Mouse (Mus musculus) embryonic facial prominence, embryonic 14.5 days (tissue): ENCODE data around the gene Gzmf. TPM values are rescaled to one million over a fixed set of nuclear protein-coding genes. Genes with fewer than 3 reads are reported as not detected.
"Not testable (repeated sequence)": the region's sequence is repeated elsewhere in the genome, so short reads cannot be mapped to it uniquely, and the experiment has no call there.

Experiments used
- ATAC-seq: fragments of 200-750 bp; cut with Nextera tagmentation; 2 replicates; pipeline ENCODE4 v1.8.0; 2017; ENCODE audit warnings: low read depth, moderate number of reproducible peaks, moderate TSS enrichment
- DNase-seq: peaks from one replicate; pipeline ENCODE4 v3.0.0-alpha.2; 2015; ENCODE audit warnings: low spot score
- H3K27ac ChIP-seq: fragments of 300-500 bp; sonication (generic); replicated peaks from 2 replicates; pipeline ENCODE4 v1.5.1; 2014; ENCODE audit warnings: low read depth, mild to moderate bottlenecking, low read length, moderate library complexity
- H3K27me3 ChIP-seq: fragments of 300-500 bp; sonication (generic); replicated peaks from 2 replicates; pipeline ENCODE4 v1.6.1; 2014; ENCODE audit warnings: low read length; ENCODE audit not compliant: control insufficient read depth, insufficient read depth
- H3K36me3 ChIP-seq: fragments of 300-500 bp; sonication (generic); 2 replicates; pipeline ENCODE4 v1.6.1; 2014; ENCODE audit warnings: low read length, mixed read lengths; ENCODE audit not compliant: control insufficient read depth, insufficient read depth
- H3K4me1 ChIP-seq: fragments of 300-500 bp; sonication (generic); 2 replicates; pipeline ENCODE4 v1.6.1; 2014; ENCODE audit warnings: antibody characterized with exemption, low read length; ENCODE audit not compliant: control insufficient read depth, insufficient read depth
- H3K4me2 ChIP-seq: fragments of 300-500 bp; sonication (generic); 2 replicates; pipeline ENCODE4 v1.6.1; 2014; ENCODE audit warnings: low read depth, mild to moderate bottlenecking, low read length, moderate library complexity, mixed read lengths
- H3K4me3 ChIP-seq: fragments of 300-500 bp; sonication (generic); 2 replicates; pipeline ENCODE4 v1.5.1; 2014; ENCODE audit warnings: low read depth, mild to moderate bottlenecking, low read length
- H3K9ac ChIP-seq: fragments of 300-500 bp; sonication (generic); 2 replicates; pipeline ENCODE4 v1.6.1; 2014; ENCODE audit warnings: low read depth, mild to moderate bottlenecking, low read length, moderate library complexity, mixed read lengths
- H3K9me3 ChIP-seq: fragments of 300-500 bp; sonication (generic); 2 replicates; pipeline ENCODE4 v1.6.1; 2016; ENCODE audit warnings: low read length; ENCODE audit not compliant: control insufficient read depth
- WGBS: fragments of 180-500 bp; shearing (Covaris S2); extraction: QIAGEN DNeasy Blood & Tissue Kit; methylation state at CpG from one replicate; pipeline ENCODE4 v1.1.7; 2014; 5-methylcytosine and 5-hydroxymethylcytosine counted together
- polyA plus RNA-seq: library from polyadenylated mRNA; unstranded; fragments of >200 nt; fragmentation: Nextera tagmentation; extraction: Ambion mirVana; gene quantifications from 2 replicates; pipeline ENCODE4 v1.2.1, GENCODE M21; 2014

Gene Gzmf
- polyA plus RNA-seq, 1 experiment from 2014 or later, result not detected

DNA sequence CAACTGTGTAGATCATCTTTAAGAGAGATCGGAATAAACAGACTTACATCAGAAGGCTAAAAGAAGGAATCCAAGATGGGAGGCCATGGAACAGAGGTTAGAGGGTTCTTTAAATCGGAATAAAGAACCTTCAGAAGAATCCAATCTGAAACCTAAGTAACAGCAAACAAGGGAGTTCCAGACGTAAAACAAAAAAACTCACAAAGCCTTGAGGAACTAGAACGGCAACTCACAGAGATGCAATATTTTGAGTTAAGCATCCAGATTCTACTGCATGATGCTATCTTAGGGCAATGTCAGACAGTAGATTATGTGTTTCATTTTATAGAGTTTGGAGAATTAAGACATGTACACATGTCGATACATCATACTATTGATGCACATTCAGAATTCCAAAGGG is 36.7 kb downstream of the Gzmf start, which contains the start of gene Gzmn:
Gene Gzmn (minus strand): TSS at position 101 of the 400 bp plus-strand sequence.
- Histone ChIP-seq H3K4me3 (no peak within 1 kb of the TSS), H3K4me1 (no peaks in the 10 kb centered on the region), H3K27ac (no peak within 1 kb of the TSS), H3K36me3 (no peaks in the 10 kb centered on the region), H3K9ac (no peak within 1 kb of the TSS), H3K4me2 (no peak within 1 kb of the TSS), H3K9me3 (no peaks in the 10 kb centered on the region), H3K27me3 (no peaks in the 10 kb centered on the region)
- no peak for ATAC-seq
- no peak for DNase-seq
- WGBS, result 92% methylated on average over 5 of the region's 5 CpGs

DNA sequence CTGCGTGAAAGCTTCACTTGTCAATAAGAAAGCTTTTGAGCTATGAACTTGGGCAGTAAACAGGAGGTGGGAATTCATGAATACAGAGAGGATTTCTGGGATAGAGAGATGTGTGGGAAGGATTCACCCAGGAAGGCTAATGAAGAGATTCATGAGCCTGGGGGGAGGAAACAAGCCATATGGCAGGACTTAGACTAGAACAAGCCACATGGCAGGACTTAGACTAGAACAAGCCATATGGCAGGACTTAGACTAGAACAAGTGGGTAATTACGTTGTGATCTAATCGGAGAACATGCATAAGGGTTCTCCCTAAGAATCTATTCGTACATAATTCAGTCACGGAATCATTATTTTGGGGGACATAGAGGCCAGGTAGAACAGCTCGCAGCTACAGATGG is 37.8 kb downstream of the Gzmf start:
- DNase-seq (no peak), ATAC-seq (no peak)
- Histone ChIP-seq H3K4me1 (no peaks in the 10 kb centered on the region), H3K4me3 (no peak overlapping the region), H3K27me3 (no peaks in the 10 kb centered on the region), H3K9me3 (no peaks in the 10 kb centered on the region), H3K4me2 (no peak overlapping the region), H3K9ac (no peak overlapping the region), H3K27ac (no peak overlapping the region), H3K36me3 (no peaks in the 10 kb centered on the region)
- WGBS, result 90% methylated on average over 6 of the region's 6 CpGs

DNA sequence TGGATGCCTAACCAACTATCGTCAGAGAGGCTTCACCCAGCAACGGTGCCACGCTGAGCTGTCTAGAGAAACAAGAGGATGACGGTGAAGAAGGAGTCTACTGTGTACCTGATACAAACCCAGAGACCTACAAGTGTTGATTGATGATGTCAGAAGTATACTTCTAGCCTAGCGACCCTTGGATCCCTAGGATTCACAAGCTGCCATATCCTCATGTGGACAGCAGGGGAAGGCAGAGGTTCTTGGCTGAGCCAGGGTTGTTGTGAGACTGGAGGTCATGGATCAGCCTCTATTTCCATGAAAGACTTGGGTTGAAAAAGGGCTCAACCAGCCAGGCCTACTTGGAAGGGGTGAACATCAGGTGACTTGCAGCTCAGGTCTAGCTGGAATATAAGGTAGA is 38.5 kb downstream of the Gzmf start:
- H3K36me3 ChIP-seq, result no peaks in the 10 kb centered on the region
- H3K9ac ChIP-seq, result no peak overlapping the region
- H3K4me3 ChIP-seq, result no peak overlapping the region
- no peaks in the 10 kb centered on the region for H3K9me3 ChIP-seq
- DNase-seq (no peak), ATAC-seq (no peak)
- no peak overlapping the region for H3K27ac ChIP-seq
- H3K27me3 ChIP-seq, result no peaks in the 10 kb centered on the region
- H3K4me1 ChIP-seq, result no peaks in the 10 kb centered on the region
- WGBS, result 87% methylated on average over 5 of the region's 5 CpGs
- H3K4me2 ChIP-seq, result no peak overlapping the region

DNA sequence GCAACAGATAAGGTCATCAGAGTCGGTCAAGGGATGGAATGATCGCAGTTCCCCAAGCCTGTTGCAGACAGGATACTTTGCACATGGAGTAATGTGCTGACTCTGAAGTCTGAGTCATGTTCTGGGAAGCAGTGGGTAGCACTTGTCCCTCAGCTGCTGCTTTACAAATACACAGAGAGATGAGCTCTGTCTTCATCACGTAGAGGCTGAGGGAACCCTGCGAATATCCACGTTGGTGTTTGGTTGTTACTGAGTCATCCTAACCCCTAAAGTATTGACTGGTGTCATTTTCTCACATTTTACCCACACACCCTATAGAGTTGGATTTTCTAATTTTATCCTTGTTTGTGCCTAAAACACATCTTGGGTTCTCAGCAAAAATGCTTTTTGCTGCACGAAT is 43.2 kb downstream of the Gzmf start:
- no peak for DNase-seq
- Histone ChIP-seq H3K27me3 (no peaks in the 10 kb centered on the region), H3K27ac (no peak overlapping the region), H3K4me1 (no peaks in the 10 kb centered on the region), H3K9me3 (no peaks in the 10 kb centered on the region), H3K4me2 (no peak overlapping the region), H3K36me3 (no peaks in the 10 kb centered on the region), H3K4me3 (no peak overlapping the region), H3K9ac (no peak overlapping the region)
- WGBS, result 75% methylated on average over 6 of the region's 6 CpGs
- ATAC-seq, result no peak

DNA sequence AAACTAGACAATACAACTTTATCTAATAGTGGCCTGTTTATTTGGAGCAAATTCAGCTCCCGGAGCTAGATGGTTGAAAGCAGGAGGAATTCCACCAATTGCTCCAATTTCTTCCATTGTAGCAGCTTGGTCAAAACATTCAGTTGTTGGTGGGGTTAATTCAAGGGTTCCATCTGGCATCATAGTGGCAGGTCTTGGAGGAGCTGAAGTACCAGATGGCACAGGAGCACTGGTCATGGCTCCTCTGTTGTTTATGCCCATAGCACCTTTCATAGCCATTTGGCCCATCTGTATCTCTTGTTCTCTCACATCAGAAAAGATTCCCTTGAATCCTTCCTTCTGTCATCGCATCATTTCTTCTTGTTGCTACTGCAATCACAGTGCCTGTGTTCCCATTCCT is 49.1 kb downstream of the Gzmf start:
- Histone ChIP-seq H3K9ac (no peak overlapping the region), H3K27me3 (no peaks in the 10 kb centered on the region), H3K9me3 (no peaks in the 10 kb centered on the region), H3K4me2 (no peak overlapping the region), H3K4me3 (no peak overlapping the region), H3K4me1 (no peaks in the 10 kb centered on the region), H3K27ac (no peak overlapping the region), H3K36me3 (no peaks in the 10 kb centered on the region)
- 90% methylated on average over 2 of the region's 2 CpGs for WGBS
- no peak for DNase-seq
- ATAC-seq, result no peak

DNA sequence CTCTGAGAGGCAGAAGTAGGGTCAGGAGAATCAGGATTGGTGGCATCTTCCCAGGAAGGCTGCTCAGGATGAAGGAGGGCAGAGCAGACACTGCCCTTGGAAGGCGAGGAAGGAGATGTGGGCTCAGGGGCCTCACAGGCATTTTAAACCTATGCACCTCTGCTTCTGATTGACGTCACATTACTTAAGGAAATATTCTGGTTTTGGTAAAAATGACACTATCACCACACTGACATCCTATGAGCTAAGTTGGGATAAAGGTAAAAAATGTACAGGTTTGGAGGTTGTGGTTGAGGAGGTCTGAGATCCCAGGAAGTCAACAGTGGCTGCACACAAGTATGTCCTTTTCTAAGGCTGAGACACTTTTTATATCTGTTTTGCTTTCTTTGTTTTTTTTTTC is 51.7 kb downstream of the Gzmf start, which contains the start of gene Gzmg:
Gene Gzmg (minus strand): TSS at position 101 of the 400 bp plus-strand sequence.
- not testable (repeated sequence) for H3K27ac ChIP-seq, ATAC-seq, H3K9me3 ChIP-seq, H3K36me3 ChIP-seq, H3K9ac ChIP-seq, H3K4me1 ChIP-seq, DNase-seq, H3K4me3 ChIP-seq, H3K27me3 ChIP-seq, H3K4me2 ChIP-seq
- 66% methylated on average over 2 of the region's 2 CpGs for WGBS

DNA sequence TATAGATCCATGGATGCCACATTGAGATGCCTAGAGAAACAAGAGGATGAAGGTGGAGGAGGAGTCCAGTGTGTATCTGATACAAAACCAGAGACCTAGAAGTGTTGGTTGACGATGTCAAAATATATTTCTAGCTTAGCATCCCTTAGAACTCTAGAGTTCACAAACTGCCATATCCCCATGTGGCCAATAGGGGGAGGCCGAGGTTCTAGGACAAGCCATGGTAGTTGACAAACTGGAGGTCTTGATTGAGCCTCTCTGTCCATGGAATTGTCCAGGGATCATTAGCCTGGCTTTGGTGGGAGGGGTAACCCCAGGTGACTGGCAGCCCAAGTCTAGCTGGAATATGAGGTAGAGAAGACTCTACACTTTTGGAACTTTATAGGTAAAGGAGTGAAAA is 55.9 kb downstream of the Gzmf start:
- no peak for DNase-seq
- Histone ChIP-seq H3K4me2 (no peak overlapping the region), H3K4me1 (no peaks in the 10 kb centered on the region), H3K4me3 (no peak overlapping the region), H3K9ac (no peak overlapping the region), H3K9me3 (no peaks in the 10 kb centered on the region), H3K36me3 (no peaks in the 10 kb centered on the region), H3K27me3 (no peaks in the 10 kb centered on the region), H3K27ac (no peak overlapping the region)
- ATAC-seq, result no peak
- 66% methylated on average over 2 of the region's 2 CpGs for WGBS

Other genes with a start within 250 kb of the Gzmf start
- 0.34 and 0.39 TPM in 2 replicates for gene Mcpt1, start 193.4 kb downstream of the Gzmf start, polyA plus RNA-seq
- not detected in 2 replicates for gene Mcpt9, start 180.9 kb downstream of the Gzmf start, polyA plus RNA-seq
- gene Mcpt2, start 169.4 kb downstream of the Gzmf start, polyA plus RNA-seq, result 0.92 and 1.1 TPM in 2 replicates
- gene Mcpt4, start 149.1 kb downstream of the Gzmf start, polyA plus RNA-seq, result 2.8 and 6.5 TPM in 2 replicates
- gene Mcpt8, start 126.1 kb downstream of the Gzmf start, polyA plus RNA-seq, result 1.6 and 1.8 TPM in 2 replicates
- 0.29 and 0.57 TPM in 2 replicates for gene Ctsg, start 108.8 kb downstream of the Gzmf start, polyA plus RNA-seq
- 0.24 and 0.45 TPM in 2 replicates for gene Gzme, start 90.8 kb downstream of the Gzmf start, polyA plus RNA-seq
- not detected in 2 replicates for gene Gzmd, start 78.8 kb downstream of the Gzmf start, polyA plus RNA-seq
- not detected in 2 replicates for gene Gzmg, start 51.8 kb downstream of the Gzmf start, polyA plus RNA-seq
- gene Gzmn, start 36.8 kb downstream of the Gzmf start, polyA plus RNA-seq, result not detected in 2 replicates
- 0.46 and 0.55 TPM in 2 replicates for gene Gzmc, start 23.2 kb upstream of the Gzmf start, polyA plus RNA-seq
- gene Gzmb, start 50.8 kb upstream of the Gzmf start, polyA plus RNA-seq, result 0.39 and 0.47 TPM in 2 replicates
- 0.26 and 0.28 TPM in 2 replicates for gene Atp12a, start 153.7 kb upstream of the Gzmf start, polyA plus RNA-seq
- 1.5 and 3.1 TPM in 2 replicates for gene Rnf17, start 191.2 kb upstream of the Gzmf start, polyA plus RNA-seq